Mouse (Mus musculus): Measurements from ENCODE around the gene Agtr1a.

GRCm38 (mm10) chr13:30364097-30364625 lies 27.9 kb downstream of the Agtr1a start:
- TF ChIP-seq POLR2A (IDR thresholded peaks at IDR 0.05; ENCODE audit: control insufficient read depth, extremely low read depth, insufficient read depth, low read length, poor library complexity), result no peak
- TF ChIP-seq CTCF (IDR thresholded peaks at IDR 0.05; ENCODE audit: borderline replicate concordance, control insufficient read depth, extremely low read depth, insufficient read depth, low read length, poor library complexity), result no peak
